Mouse (Mus musculus): ENCODE measurements around the gene Gaa. TPM values are rescaled to one million over a fixed set of nuclear protein-coding genes. Genes with fewer than 3 reads are reported as not detected.

Gene Gaa
- total and polyA plus RNA-seq, 2 experiments from 2014 or later = 56.3 to 91.1 TPM

GRCm38 (mm10) chr11:119307916-119308315, 40.2 kb downstream of the Gaa start:
- TF ChIP-seq EP300 (IDR thresholded peaks at IDR 0.05; ENCODE audit: low read depth) = no peak
- TF ChIP-seq CTCF (IDR thresholded peaks at IDR 0.05; ENCODE audit: low read depth) = no peak
- H3K4me1 ChIP-seq (ENCODE audit: control insufficient read depth, insufficient read depth) = peaks cover 16% of the 10 kb centered on the region; the same call in 1 of the 2 replicates
- no peaks in the 10 kb centered on the region for H3K27me3 ChIP-seq (ENCODE audit: control insufficient read depth, insufficient read depth, low read length)
- H3K9me3 ChIP-seq (replicated peaks; ENCODE audit: control insufficient read depth, low read length) = no peaks in the 10 kb centered on the region
- no peak overlapping the region for H3K4me3 ChIP-seq (ENCODE audit: low read depth, low read length)
- no peak overlapping the region for H3K4me2 ChIP-seq (ENCODE audit: low read depth, low read length)
- no peaks in the 10 kb centered on the region for H3K36me3 ChIP-seq (replicated peaks; ENCODE audit: control insufficient read depth, insufficient read depth, low read length)
- ATAC-seq (ENCODE audit: insufficient read depth, low read depth) (no peak), DNase-seq (ENCODE audit: low spot score) (no peak)
- no peak overlapping the region for H3K9ac ChIP-seq (replicated peaks; ENCODE audit: low read depth, low read length)
- WGBS = 29% methylated on average over 11 of the region's 11 CpGs
- peak overlapping the region; percentile 76; the same call in 1 of the 2 replicates for H3K27ac ChIP-seq (ENCODE audit: low read depth)

- DNase-seq (ENCODE audit: low spot score) (no peak), ATAC-seq (ENCODE audit: insufficient read depth, low read depth) (no peak)
- Histone ChIP-seq H3K9me3 (replicated peaks; ENCODE audit: control insufficient read depth, low read length) (no peaks in the 10 kb centered on the region), H3K27ac (ENCODE audit: low read depth) (no peak overlapping the region), H3K27me3 (ENCODE audit: control insufficient read depth, insufficient read depth, low read length) (no peaks in the 10 kb centered on the region), H3K4me2 (ENCODE audit: low read depth, low read length) (no peak overlapping the region), H3K4me3 (ENCODE audit: low read depth, low read length) (no peak overlapping the region), H3K36me3 (replicated peaks; ENCODE audit: control insufficient read depth, insufficient read depth, low read length) (no peaks in the 10 kb centered on the region), H3K4me1 (ENCODE audit: control insufficient read depth, insufficient read depth) (peaks cover 16% of the 10 kb centered on the region; the same call in 1 of the 2 replicates), H3K9ac (replicated peaks; ENCODE audit: low read depth, low read length) (no peak overlapping the region)
- whole genome bisulfite sequencing = 25% methylated on average over 10 of the region's 10 CpGs
- TF ChIP-seq EP300 (IDR thresholded peaks at IDR 0.05; ENCODE audit: low read depth) = no peak
- TF ChIP-seq CTCF (IDR thresholded peaks at IDR 0.05; ENCODE audit: low read depth) = no peak
These were observed 42.9 kb downstream of the Gaa start for GRCm38 (mm10) chr11:119310621-119311020.

- no peaks in the 10 kb centered on the region for H3K4me1 ChIP-seq (ENCODE audit: control insufficient read depth, insufficient read depth)
- ATAC-seq (ENCODE audit: insufficient read depth, low read depth) = no peak
- WGBS = 73% methylated on average over 17 of the region's 17 CpGs
These were observed 46.7 kb downstream of the Gaa start for GRCm38 (mm10) chr11:119314252-119314936.

GRCm38 (mm10) chr11:119316720-119317119, 49.0 kb downstream of the Gaa start:
- H3K4me1 ChIP-seq (ENCODE audit: control insufficient read depth, insufficient read depth) = no peaks in the 10 kb centered on the region
- no peaks in the 10 kb centered on the region for H3K27me3 ChIP-seq (ENCODE audit: control insufficient read depth, insufficient read depth, low read length)
- H3K4me3 ChIP-seq (ENCODE audit: low read depth, low read length) = no peak overlapping the region
- TF ChIP-seq CTCF (IDR thresholded peaks at IDR 0.05; ENCODE audit: low read depth) = no peak
- TF ChIP-seq EP300 (IDR thresholded peaks at IDR 0.05; ENCODE audit: low read depth) = no peak
- no peaks in the 10 kb centered on the region for H3K9me3 ChIP-seq (replicated peaks; ENCODE audit: control insufficient read depth, low read length)
- no peak for DNase-seq (ENCODE audit: low spot score)
- no peak overlapping the region for H3K9ac ChIP-seq (replicated peaks; ENCODE audit: low read depth, low read length)
- no peak for ATAC-seq (ENCODE audit: insufficient read depth, low read depth)
- H3K27ac ChIP-seq (ENCODE audit: low read depth) = no peak overlapping the region
- WGBS = 84% methylated on average over 4 of the region's 4 CpGs
- no peak overlapping the region for H3K4me2 ChIP-seq (ENCODE audit: low read depth, low read length)
- H3K36me3 ChIP-seq (replicated peaks; ENCODE audit: control insufficient read depth, insufficient read depth, low read length) = no peaks in the 10 kb centered on the region

More at GRCm38 (mm10) chr11:119314252-119314936, 46.7 kb downstream of the Gaa start:
- Histone ChIP-seq H3K9ac (replicated peaks; ENCODE audit: low read depth, low read length) (no peak overlapping the region), H3K9me3 (replicated peaks; ENCODE audit: control insufficient read depth, low read length) (no peaks in the 10 kb centered on the region), H3K4me3 (ENCODE audit: low read depth, low read length) (no peak overlapping the region), H3K4me2 (ENCODE audit: low read depth, low read length) (no peak overlapping the region), H3K36me3 (replicated peaks; ENCODE audit: control insufficient read depth, insufficient read depth, low read length) (no peaks in the 10 kb centered on the region), H3K27ac (ENCODE audit: low read depth) (no peak overlapping the region), H3K27me3 (ENCODE audit: control insufficient read depth, insufficient read depth, low read length) (no peaks in the 10 kb centered on the region)
- no peak for TF ChIP-seq EP300 (IDR thresholded peaks at IDR 0.05; ENCODE audit: low read depth)
- no peak for TF ChIP-seq CTCF (IDR thresholded peaks at IDR 0.05; ENCODE audit: low read depth)
- no peak for DNase-seq (ENCODE audit: low spot score)

GRCm38 (mm10) chr11:119322521-119322920, 54.8 kb downstream of the Gaa start:
- Histone ChIP-seq H3K9ac (replicated peaks; ENCODE audit: low read depth, low read length) (no peak overlapping the region), H3K9me3 (replicated peaks; ENCODE audit: control insufficient read depth, low read length) (no peaks in the 10 kb centered on the region; the same call in 1 of the 2 replicates), H3K4me3 (ENCODE audit: low read depth, low read length) (no peak overlapping the region), H3K27me3 (ENCODE audit: control insufficient read depth, insufficient read depth, low read length) (no peaks in the 10 kb centered on the region), H3K4me1 (ENCODE audit: control insufficient read depth, insufficient read depth) (no peaks in the 10 kb centered on the region), H3K27ac (ENCODE audit: low read depth) (no peak overlapping the region), H3K4me2 (ENCODE audit: low read depth, low read length) (no peak overlapping the region), H3K36me3 (replicated peaks; ENCODE audit: control insufficient read depth, insufficient read depth, low read length) (no peaks in the 10 kb centered on the region)
- DNase-seq (ENCODE audit: low spot score) (no peak), ATAC-seq (ENCODE audit: insufficient read depth, low read depth) (no peak)
- TF ChIP-seq EP300 (IDR thresholded peaks at IDR 0.05; ENCODE audit: low read depth) (no peak), CTCF (IDR thresholded peaks at IDR 0.05; ENCODE audit: low read depth) (no peak)
- 63% methylated on average over 13 of the region's 13 CpGs for WGBS

GRCm38 (mm10) chr11:119325068-119325467, 57.4 kb downstream of the Gaa start:
- Histone ChIP-seq H3K9ac (replicated peaks; ENCODE audit: low read depth, low read length) (no peak overlapping the region), H3K4me3 (ENCODE audit: low read depth, low read length) (no peak overlapping the region), H3K4me1 (ENCODE audit: control insufficient read depth, insufficient read depth) (no peaks in the 10 kb centered on the region), H3K27ac (ENCODE audit: low read depth) (no peak overlapping the region), H3K36me3 (replicated peaks; ENCODE audit: control insufficient read depth, insufficient read depth, low read length) (no peaks in the 10 kb centered on the region), H3K4me2 (ENCODE audit: low read depth, low read length) (no peak overlapping the region), H3K9me3 (replicated peaks; ENCODE audit: control insufficient read depth, low read length) (no peaks in the 10 kb centered on the region; the same call in 1 of the 2 replicates), H3K27me3 (ENCODE audit: control insufficient read depth, insufficient read depth, low read length) (no peaks in the 10 kb centered on the region)
- ATAC-seq (ENCODE audit: insufficient read depth, low read depth) (no peak), DNase-seq (ENCODE audit: low spot score) (no peak)
- 50% methylated on average over 1 of the region's 1 CpGs for WGBS
- TF ChIP-seq EP300 (IDR thresholded peaks at IDR 0.05; ENCODE audit: low read depth) (no peak), CTCF (IDR thresholded peaks at IDR 0.05; ENCODE audit: low read depth) (0 out of 2 replicates have a peak, but pooled peaks have one; percentile 2)
